Mouse (Mus musculus) intestine, postnatal 0 days (tissue): ENCODE measurements at regions not wholly inside any gene's neighbourhood (a gene's known extent, or its start where the extent isn't known, plus 50 kb on each side); places are given as distances from the start of the nearest gene placed in this dataset.

Experiments used
- ATAC-seq: fragments of 200-750 bp; cut with Nextera tagmentation; 2 replicates; pipeline ENCODE4 v1.8.0; 2017; ENCODE audit warnings: mild to moderate bottlenecking, moderate TSS enrichment, moderate library complexity
- H3K27ac ChIP-seq: fragments of 300-500 bp; sonication (generic); 2 replicates; pipeline ENCODE4 v1.5.1; 2014; ENCODE audit warnings: mild to moderate bottlenecking, low read depth, low read length, moderate library complexity
- H3K27me3 ChIP-seq: fragments of 300-500 bp; sonication (generic); replicated peaks from 2 replicates; pipeline ENCODE4 v1.6.1; 2014; ENCODE audit warnings: low read length, mixed read lengths; ENCODE audit not compliant: control insufficient read depth, insufficient read depth
- H3K36me3 ChIP-seq: fragments of 300-500 bp; sonication (generic); 2 replicates; pipeline ENCODE4 v1.6.1; 2014; ENCODE audit warnings: mild to moderate bottlenecking, moderate library complexity; ENCODE audit not compliant: control insufficient read depth, insufficient read depth
- H3K4me1 ChIP-seq: fragments of 300-500 bp; sonication (generic); replicated peaks from 2 replicates; pipeline ENCODE4 v1.6.1; 2014; ENCODE audit warnings: antibody characterized with exemption, low read length, mixed read lengths; ENCODE audit not compliant: control insufficient read depth, insufficient read depth
- H3K4me2 ChIP-seq: fragments of 300-500 bp; sonication (generic); replicated peaks from 2 replicates; pipeline ENCODE4 v1.6.1; 2014; ENCODE audit warnings: low read depth, mild to moderate bottlenecking, moderate library complexity
- H3K4me3 ChIP-seq: fragments of 300-500 bp; sonication (generic); 2 replicates; pipeline ENCODE4 v1.5.1; 2014; ENCODE audit warnings: low read depth, low read length
- H3K9ac ChIP-seq: fragments of 300-500 bp; sonication (generic); 2 replicates; pipeline ENCODE4 v1.6.1; 2014; ENCODE audit warnings: mild to moderate bottlenecking, low read depth, low read length
- H3K9me3 ChIP-seq: fragments of 300-500 bp; sonication (generic); 2 replicates; pipeline ENCODE4 v1.6.1; 2016; ENCODE audit warnings: mixed run types; ENCODE audit not compliant: control insufficient read depth
- CTCF ChIP-seq: sonication (generic); IDR thresholded peaks from 2 replicates; pipeline ENCODE4 v1.5.1; 2016; ENCODE audit warnings: low read depth, mild to moderate bottlenecking, control low read depth, antibody characterized with exemption, moderate library complexity
- WGBS: fragments of 180-500 bp; shearing (Covaris S2); extraction: QIAGEN DNeasy Blood & Tissue Kit; methylation state at CpG from one replicate; pipeline ENCODE4 v1.1.7; 2014; 5-methylcytosine and 5-hydroxymethylcytosine counted together

GRCm38 (mm10) chr3:123976475-123976874, 285.8 kb upstream of the Ndst3 start:
- H3K4me3 ChIP-seq = no peak overlapping the region
- H3K27me3 ChIP-seq = no peaks in the 10 kb centered on the region
- H3K36me3 ChIP-seq = no peaks in the 10 kb centered on the region
- ATAC-seq = no peak
- no peaks in the 10 kb centered on the region for H3K4me1 ChIP-seq
- H3K9me3 ChIP-seq = no peaks in the 10 kb centered on the region
- no peak overlapping the region for H3K4me2 ChIP-seq
- no peak overlapping the region for H3K27ac ChIP-seq
- WGBS = 95% methylated on average over 3 of the region's 3 CpGs
- TF ChIP-seq CTCF = no peak
- H3K9ac ChIP-seq = no peak overlapping the region

DNA sequence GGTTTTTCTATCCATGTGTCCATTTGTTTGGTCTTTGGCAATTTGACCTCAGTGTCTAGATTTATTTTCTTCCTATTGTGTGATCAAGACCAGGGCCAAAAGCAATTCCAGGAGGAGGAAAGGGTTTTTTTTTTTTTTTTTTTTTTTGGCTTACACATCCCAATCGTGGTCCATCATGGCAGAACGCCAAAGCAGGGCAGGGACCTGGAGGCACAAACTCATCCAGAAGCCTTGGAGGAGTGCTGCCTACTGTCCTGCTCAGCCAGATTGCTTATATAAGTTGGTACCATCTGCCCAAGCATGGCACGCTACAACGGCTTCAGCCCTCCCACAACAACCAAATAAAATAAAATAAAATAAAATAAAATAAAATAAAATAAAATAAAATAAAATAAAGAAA, 286.5 kb upstream of the Ndst3 start:
- no peak overlapping the region for H3K4me3 ChIP-seq
- H3K9ac ChIP-seq = no peak overlapping the region
- WGBS = 75% methylated on average over 4 of the region's 4 CpGs
- no peak overlapping the region for H3K27ac ChIP-seq
- no peak for TF ChIP-seq CTCF
- H3K27me3 ChIP-seq = no peaks in the 10 kb centered on the region
- H3K36me3 ChIP-seq = no peaks in the 10 kb centered on the region
- no peaks in the 10 kb centered on the region for H3K4me1 ChIP-seq
- H3K9me3 ChIP-seq = no peaks in the 10 kb centered on the region
- ATAC-seq = no peak
- H3K4me2 ChIP-seq = no peak overlapping the region

- Histone ChIP-seq H3K27ac (no peak overlapping the region), H3K9ac (no peak overlapping the region), H3K36me3 (no peaks in the 10 kb centered on the region), H3K4me2 (no peak overlapping the region), H3K9me3 (no peaks in the 10 kb centered on the region), H3K4me1 (no peaks in the 10 kb centered on the region), H3K27me3 (no peaks in the 10 kb centered on the region), H3K4me3 (no peak overlapping the region)
- no peak for TF ChIP-seq CTCF
- no peak for ATAC-seq
Measured at GRCm38 (mm10) chr3:123983045-123983444, 292.4 kb upstream of the Ndst3 start.

- Histone ChIP-seq H3K4me1 (no peaks in the 10 kb centered on the region), H3K36me3 (no peaks in the 10 kb centered on the region), H3K9ac (no peak overlapping the region), H3K4me2 (peak overlapping the region; percentile 39; the same call in 1 of the 2 replicates), H3K9me3 (no peaks in the 10 kb centered on the region), H3K27ac (no peak overlapping the region), H3K4me3 (no peak overlapping the region), H3K27me3 (no peaks in the 10 kb centered on the region)
- no peak for TF ChIP-seq CTCF
- ATAC-seq = no peak
- WGBS = 64% methylated on average over 1 of the region's 1 CpGs
Measured at GRCm38 (mm10) chr3:123983530-123983929, 292.9 kb upstream of the Ndst3 start.

GRCm38 (mm10) chr3:123984028-123984427, 293.4 kb upstream of the Ndst3 start:
- Histone ChIP-seq H3K9me3 (no peaks in the 10 kb centered on the region), H3K27ac (no peak overlapping the region), H3K4me1 (no peaks in the 10 kb centered on the region), H3K36me3 (no peaks in the 10 kb centered on the region), H3K27me3 (no peaks in the 10 kb centered on the region), H3K9ac (no peak overlapping the region), H3K4me2 (peak overlapping the region; percentile 39), H3K4me3 (no peak overlapping the region; the same call in 1 of the 2 replicates)
- no peak for TF ChIP-seq CTCF
- ATAC-seq = no peak
- WGBS = 2% methylated on average over 1 of the region's 1 CpGs

GRCm38 (mm10) chr3:123999957-124000616, 309.4 kb upstream of the Ndst3 start:
- no peak for TF ChIP-seq CTCF
- Histone ChIP-seq H3K9me3 (no peaks in the 10 kb centered on the region), H3K9ac (no peak overlapping the region), H3K27me3 (no peaks in the 10 kb centered on the region), H3K27ac (no peak overlapping the region), H3K4me1 (no peaks in the 10 kb centered on the region), H3K4me2 (no peak overlapping the region), H3K4me3 (no peak overlapping the region), H3K36me3 (no peaks in the 10 kb centered on the region)
- peak; percentile 85 for ATAC-seq
- WGBS = 60% methylated on average over 3 of the region's 3 CpGs

DNA sequence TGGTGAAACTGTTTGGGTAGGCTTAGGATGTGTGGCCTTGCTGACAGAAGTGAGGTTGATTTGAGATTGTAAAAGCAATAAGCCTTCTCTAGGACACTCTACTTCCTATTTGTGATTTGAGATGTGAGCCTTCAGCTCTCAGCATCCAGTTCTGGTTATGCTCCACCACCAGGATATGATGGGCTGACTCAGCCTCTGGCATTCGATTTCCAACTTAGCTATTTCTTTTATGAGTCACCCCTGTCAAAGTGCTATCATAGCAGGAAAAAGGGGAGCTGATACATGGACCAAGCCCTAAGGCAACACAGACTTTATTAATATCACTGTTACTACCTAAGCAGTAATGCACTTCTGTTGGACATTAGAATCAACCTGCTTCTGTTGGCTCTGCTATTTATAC, 310.2 kb upstream of the Ndst3 start:
- Histone ChIP-seq H3K4me3 (no peak overlapping the region), H3K9me3 (no peaks in the 10 kb centered on the region), H3K4me1 (no peaks in the 10 kb centered on the region), H3K36me3 (no peaks in the 10 kb centered on the region), H3K27ac (no peak overlapping the region), H3K27me3 (no peaks in the 10 kb centered on the region), H3K9ac (no peak overlapping the region), H3K4me2 (no peak overlapping the region)
- ATAC-seq = peak; percentile 53
- no peak for TF ChIP-seq CTCF
- 21% methylated on average over 1 of the region's 1 CpGs for WGBS
